Mouse (Mus musculus): ENCODE measurements around the gene Dmxl2. TPM values are rescaled to one million over a fixed set of nuclear protein-coding genes. Genes with fewer than 3 reads are reported as not detected.

The Dmxl2 gene
- polyA plus RNA-seq, 1 experiment from 2014 or later = 53.5 TPM

DNA sequence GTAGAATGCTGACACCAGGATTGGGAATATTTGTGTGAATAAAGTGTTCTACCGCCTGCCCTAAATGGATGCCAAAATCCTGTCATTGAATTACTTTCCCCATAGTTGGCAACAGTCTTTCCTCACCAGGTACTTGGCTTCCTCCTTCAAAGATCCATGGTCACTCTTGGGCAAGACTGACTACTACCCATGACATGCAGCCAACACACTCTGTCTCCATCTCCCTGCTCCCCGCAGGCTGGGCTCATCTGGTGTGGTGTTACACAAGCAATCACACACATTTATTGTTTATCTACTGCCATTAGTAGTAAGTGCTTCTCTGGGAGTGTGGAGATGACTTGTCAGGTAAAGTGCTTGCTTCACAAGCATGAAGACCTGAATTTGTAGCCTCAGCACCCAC, 31.5 kb upstream of the Dmxl2 start:
- Histone ChIP-seq H3K36me3 (no peaks in the 10 kb centered on the region), H3K9me3 (no peaks in the 10 kb centered on the region), H3K27ac (replicated peaks) (peak overlapping the region; percentile 88), H3K4me2 (replicated peaks) (no peak overlapping the region), H3K4me1 (peaks cover 49% of the 10 kb centered on the region), H3K9ac (replicated peaks) (no peak overlapping the region), H3K4me3 (no peak overlapping the region), H3K27me3 (no peaks in the 10 kb centered on the region)
- 60% methylated on average over 2 of the region's 2 CpGs for WGBS
- no peak for ATAC-seq (replicated peaks)

DNA sequence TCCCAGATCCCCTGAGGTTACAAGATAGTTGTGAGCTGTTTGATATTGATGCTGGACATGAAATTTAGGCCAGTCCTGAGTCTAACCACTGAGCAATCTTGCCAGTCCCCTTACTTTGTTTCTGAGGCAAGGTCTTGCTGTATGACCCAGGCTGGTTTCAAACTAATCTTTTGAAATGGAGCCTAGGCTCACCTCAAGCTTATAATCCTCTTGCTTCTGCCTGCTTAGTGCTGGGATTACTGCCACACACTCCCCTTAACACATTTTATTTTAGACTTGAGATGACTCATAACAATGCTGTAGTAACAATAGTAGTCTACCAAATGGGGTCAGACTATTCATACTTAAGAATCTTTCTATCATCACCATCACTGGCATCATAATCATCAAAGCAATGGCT, 30.0 kb upstream of the Dmxl2 start:
- no peaks in the 10 kb centered on the region for H3K9me3 ChIP-seq
- no peak overlapping the region for H3K9ac ChIP-seq (replicated peaks)
- H3K27me3 ChIP-seq = no peaks in the 10 kb centered on the region
- H3K4me3 ChIP-seq = no peak overlapping the region
- H3K36me3 ChIP-seq = no peaks in the 10 kb centered on the region
- no peak overlapping the region for H3K4me2 ChIP-seq (replicated peaks)
- peaks cover 35% of the 10 kb centered on the region for H3K4me1 ChIP-seq
- no peak overlapping the region for H3K27ac ChIP-seq (replicated peaks)
- ATAC-seq (replicated peaks) = no peak

DNA sequence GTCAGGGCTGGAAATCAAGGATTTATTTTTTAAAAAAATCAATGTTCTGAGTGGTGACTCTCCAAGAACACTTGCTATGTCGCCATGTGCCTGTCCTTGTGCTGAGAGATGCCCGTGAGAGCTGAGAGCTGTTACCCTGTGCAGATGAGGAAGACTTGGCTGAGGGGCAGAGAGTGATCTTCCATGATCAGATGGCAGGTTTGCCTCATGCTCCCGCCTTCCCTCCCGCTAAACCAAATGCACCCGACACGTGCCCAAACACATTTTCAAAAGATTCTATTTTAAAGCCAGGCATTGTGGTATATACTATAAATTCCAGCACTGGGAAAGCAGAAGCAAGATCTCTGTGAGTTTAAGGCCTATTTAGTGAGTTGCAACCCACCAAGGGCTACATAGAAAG, 29.4 kb upstream of the Dmxl2 start:
- Histone ChIP-seq H3K9me3 (no peaks in the 10 kb centered on the region), H3K4me2 (replicated peaks) (no peak overlapping the region), H3K36me3 (no peaks in the 10 kb centered on the region), H3K4me3 (no peak overlapping the region), H3K9ac (replicated peaks) (no peak overlapping the region), H3K27ac (replicated peaks) (no peak overlapping the region), H3K4me1 (peaks cover 29% of the 10 kb centered on the region), H3K27me3 (no peaks in the 10 kb centered on the region)
- no peak for ATAC-seq (replicated peaks)
- WGBS = 76% methylated on average over 6 of the region's 6 CpGs

DNA sequence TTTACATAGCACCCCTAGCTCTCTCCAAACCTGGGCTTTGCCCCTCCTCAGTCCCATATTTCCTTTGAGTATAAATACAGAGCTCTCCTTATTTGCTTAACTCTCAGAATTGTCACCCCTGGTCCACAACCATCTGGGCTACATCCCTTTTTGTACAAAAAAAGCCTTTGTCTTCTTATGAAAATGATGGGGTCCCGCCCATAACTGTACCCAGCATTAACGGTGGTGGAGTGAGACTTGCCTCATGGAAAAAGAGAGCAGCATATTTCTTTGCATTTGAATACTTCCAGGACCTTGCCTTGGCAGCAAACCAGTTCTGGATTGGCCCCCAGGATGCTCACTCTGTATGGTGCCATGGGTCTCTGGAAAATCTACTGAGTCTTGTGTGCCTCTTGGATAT, 28.5 kb upstream of the Dmxl2 start:
- H3K4me1 ChIP-seq = peaks cover 28% of the 10 kb centered on the region
- H3K9ac ChIP-seq (replicated peaks) = no peak overlapping the region
- no peak overlapping the region for H3K4me3 ChIP-seq
- no peak overlapping the region for H3K27ac ChIP-seq (replicated peaks)
- 50% methylated on average over 2 of the region's 2 CpGs for WGBS
- H3K4me2 ChIP-seq (replicated peaks) = no peak overlapping the region
- H3K36me3 ChIP-seq = no peaks in the 10 kb centered on the region
- no peaks in the 10 kb centered on the region for H3K27me3 ChIP-seq
- ATAC-seq (replicated peaks) = no peak
- no peaks in the 10 kb centered on the region for H3K9me3 ChIP-seq

DNA sequence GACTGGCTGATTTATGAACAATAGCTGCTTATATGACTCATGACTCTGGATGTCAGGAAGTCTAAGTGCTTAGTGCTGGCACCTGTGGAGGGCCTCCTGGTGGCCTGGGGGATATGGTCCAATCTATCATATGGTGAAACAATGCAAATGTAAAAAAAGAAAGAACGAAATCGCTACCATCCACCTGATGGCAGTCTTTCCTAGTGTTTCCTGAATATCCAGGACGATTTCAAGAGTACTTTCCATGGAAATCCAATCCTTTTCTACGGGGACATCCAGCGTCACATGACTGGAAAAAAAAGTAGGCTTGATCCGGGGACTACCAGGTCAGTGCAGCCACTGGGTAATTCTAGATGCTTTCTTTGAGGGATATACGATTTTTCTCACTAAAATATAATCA, 26.3 kb upstream of the Dmxl2 start:
- no peak for ATAC-seq (replicated peaks)
- Histone ChIP-seq H3K27me3 (no peaks in the 10 kb centered on the region), H3K36me3 (no peaks in the 10 kb centered on the region), H3K27ac (replicated peaks) (no peak overlapping the region), H3K4me2 (replicated peaks) (no peak overlapping the region), H3K4me3 (no peak overlapping the region), H3K9me3 (no peaks in the 10 kb centered on the region), H3K4me1 (peaks cover 12% of the 10 kb centered on the region), H3K9ac (replicated peaks) (no peak overlapping the region)
- 76% methylated on average over 7 of the region's 7 CpGs for WGBS

DNA sequence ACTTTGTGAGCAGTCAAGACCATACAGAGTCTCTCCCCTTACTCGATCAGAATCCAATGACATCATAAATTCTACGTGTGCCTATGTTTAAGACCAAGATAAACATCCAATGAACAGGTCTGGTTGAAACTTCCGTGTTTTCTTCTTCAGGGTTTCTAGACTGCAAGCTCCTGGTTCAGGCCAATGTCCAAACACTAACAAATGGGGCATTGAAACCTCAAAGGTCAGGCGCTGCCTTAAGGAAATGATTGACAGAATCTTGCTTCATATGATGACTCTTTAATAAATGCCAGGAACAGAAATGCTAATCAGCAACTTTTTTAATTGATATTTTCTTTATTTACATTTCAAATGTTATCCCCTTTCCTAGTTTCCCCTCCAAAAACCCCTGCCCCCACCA, 18.9 kb upstream of the Dmxl2 start:
- ATAC-seq (replicated peaks) = no peak
- WGBS = 88% methylated on average over 4 of the region's 4 CpGs
- no peaks in the 10 kb centered on the region for H3K4me1 ChIP-seq
- no peak overlapping the region for H3K9ac ChIP-seq (replicated peaks)
- no peak overlapping the region for H3K27ac ChIP-seq (replicated peaks)
- no peaks in the 10 kb centered on the region for H3K27me3 ChIP-seq
- no peaks in the 10 kb centered on the region for H3K36me3 ChIP-seq
- no peaks in the 10 kb centered on the region for H3K9me3 ChIP-seq
- no peak overlapping the region for H3K4me2 ChIP-seq (replicated peaks)
- H3K4me3 ChIP-seq = no peak overlapping the region

DNA sequence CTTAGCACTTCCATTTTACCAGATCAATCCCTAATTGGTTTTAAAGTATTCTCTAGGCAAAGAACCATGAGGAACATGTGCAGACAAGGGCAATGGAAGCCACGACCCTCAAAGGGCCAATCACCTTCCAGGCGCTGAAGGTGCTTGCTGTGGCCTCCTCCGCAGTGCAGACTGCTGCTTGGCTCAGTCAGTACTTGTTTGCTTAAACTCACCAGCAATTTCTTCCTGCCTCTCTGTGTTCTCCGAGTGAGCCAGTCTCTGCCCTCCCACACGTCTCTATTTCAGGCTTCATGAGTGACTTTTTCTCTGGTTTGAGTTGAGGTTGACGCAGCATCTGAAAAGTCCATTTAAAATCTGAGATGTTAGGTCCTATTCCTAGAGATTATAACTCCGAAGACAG, 17.5 kb upstream of the Dmxl2 start:
- Histone ChIP-seq H3K9me3 (no peaks in the 10 kb centered on the region), H3K4me3 (no peak overlapping the region), H3K27ac (replicated peaks) (no peak overlapping the region), H3K4me2 (replicated peaks) (no peak overlapping the region), H3K4me1 (no peaks in the 10 kb centered on the region), H3K9ac (replicated peaks) (no peak overlapping the region), H3K36me3 (no peaks in the 10 kb centered on the region), H3K27me3 (no peaks in the 10 kb centered on the region)
- no peak for ATAC-seq (replicated peaks)
- WGBS = 70% methylated on average over 7 of the region's 7 CpGs

DNA sequence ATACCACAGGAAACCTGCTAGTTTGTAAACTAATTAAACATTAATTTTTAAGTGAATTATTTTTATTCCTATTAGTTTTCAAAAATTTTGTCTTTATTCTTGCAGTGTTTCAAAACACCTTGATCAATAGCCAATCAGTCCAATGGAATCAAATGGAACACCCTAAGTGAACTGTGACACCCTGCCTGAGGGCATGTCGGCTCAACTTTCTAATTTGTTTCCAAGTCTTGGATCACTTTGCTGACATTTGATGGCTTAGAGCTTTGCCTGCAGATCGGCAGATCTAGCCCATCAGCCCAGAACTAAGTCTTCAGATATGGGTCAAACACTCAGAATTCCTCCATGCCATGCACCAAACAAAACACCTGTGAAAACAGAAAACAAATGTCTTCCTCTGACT, 14.6 kb upstream of the Dmxl2 start:
- no peaks in the 10 kb centered on the region for H3K9me3 ChIP-seq
- H3K27ac ChIP-seq (replicated peaks) = no peak overlapping the region
- no peak for ATAC-seq (replicated peaks)
- no peak overlapping the region for H3K4me3 ChIP-seq
- H3K4me1 ChIP-seq = no peaks in the 10 kb centered on the region
- WGBS = 85% methylated on average over 2 of the region's 2 CpGs
- no peak overlapping the region for H3K4me2 ChIP-seq (replicated peaks)
- H3K36me3 ChIP-seq = no peaks in the 10 kb centered on the region
- H3K9ac ChIP-seq (replicated peaks) = no peak overlapping the region
- no peaks in the 10 kb centered on the region for H3K27me3 ChIP-seq

DNA sequence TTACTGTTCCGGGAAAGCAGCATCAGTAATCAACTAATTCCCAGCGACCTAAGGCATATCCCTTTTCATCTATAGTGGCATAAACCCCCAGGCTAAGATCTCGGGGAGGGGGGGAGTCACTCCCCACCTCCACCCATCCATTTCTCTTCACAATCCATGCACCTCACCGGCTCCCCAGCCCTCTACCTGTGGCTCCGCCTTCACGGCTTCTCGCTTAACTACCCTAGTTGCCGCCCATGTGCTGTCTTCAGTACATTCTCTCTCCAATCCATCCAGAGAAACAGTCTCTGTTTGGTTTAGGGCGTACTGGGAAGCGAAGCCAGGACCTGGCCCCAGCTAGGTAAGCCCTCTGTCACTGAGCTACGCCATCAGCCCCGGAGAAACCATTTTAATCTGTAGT, 1.4 kb upstream of the Dmxl2 start:
- WGBS = 7% methylated on average over 12 of the region's 12 CpGs
- H3K27ac ChIP-seq (replicated peaks) = no peak overlapping the region

DNA sequence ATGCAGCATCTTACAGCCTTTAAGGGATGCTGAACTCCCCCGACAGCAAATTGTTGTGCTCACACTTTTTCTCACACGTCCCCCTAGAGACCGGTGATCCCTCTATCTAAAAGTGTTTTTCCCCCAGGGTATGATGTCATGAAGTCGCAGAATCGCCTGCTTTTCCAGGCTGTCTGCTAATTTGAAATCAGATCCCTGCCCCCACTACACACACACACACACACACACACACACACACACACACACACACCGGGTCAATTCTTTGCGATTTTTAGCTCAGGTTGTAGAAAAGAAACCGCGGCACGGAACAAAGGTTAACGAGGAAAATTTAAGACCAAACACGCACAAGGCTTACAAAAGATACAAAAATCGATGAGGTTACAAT, 677 bp upstream of the Dmxl2 start:
- Histone ChIP-seq H3K9me3 (no peaks in the 10 kb centered on the region), H3K4me3 (peak overlapping the region; percentile 96), H3K36me3 (no peaks in the 10 kb centered on the region), H3K4me1 (peaks cover 23% of the 10 kb centered on the region), H3K27ac (replicated peaks) (peak overlapping the region; percentile 90), H3K9ac (replicated peaks) (peak overlapping the region; percentile 94), H3K4me2 (replicated peaks) (peak overlapping the region; percentile 77), H3K27me3 (no peaks in the 10 kb centered on the region)
- WGBS = 1% methylated on average over 13 of the region's 13 CpGs
- no peak for ATAC-seq (replicated peaks)

More for the DNA sequence above, 1.4 kb upstream of the Dmxl2 start:
- Histone ChIP-seq H3K9ac (replicated peaks) (no peak overlapping the region), H3K4me3 (peak overlapping the region; percentile 96), H3K4me2 (replicated peaks) (peak overlapping the region; percentile 77), H3K4me1 (peaks cover 23% of the 10 kb centered on the region), H3K9me3 (no peaks in the 10 kb centered on the region), H3K27me3 (no peaks in the 10 kb centered on the region), H3K36me3 (no peaks in the 10 kb centered on the region)
- ATAC-seq (replicated peaks) = no peak

DNA sequence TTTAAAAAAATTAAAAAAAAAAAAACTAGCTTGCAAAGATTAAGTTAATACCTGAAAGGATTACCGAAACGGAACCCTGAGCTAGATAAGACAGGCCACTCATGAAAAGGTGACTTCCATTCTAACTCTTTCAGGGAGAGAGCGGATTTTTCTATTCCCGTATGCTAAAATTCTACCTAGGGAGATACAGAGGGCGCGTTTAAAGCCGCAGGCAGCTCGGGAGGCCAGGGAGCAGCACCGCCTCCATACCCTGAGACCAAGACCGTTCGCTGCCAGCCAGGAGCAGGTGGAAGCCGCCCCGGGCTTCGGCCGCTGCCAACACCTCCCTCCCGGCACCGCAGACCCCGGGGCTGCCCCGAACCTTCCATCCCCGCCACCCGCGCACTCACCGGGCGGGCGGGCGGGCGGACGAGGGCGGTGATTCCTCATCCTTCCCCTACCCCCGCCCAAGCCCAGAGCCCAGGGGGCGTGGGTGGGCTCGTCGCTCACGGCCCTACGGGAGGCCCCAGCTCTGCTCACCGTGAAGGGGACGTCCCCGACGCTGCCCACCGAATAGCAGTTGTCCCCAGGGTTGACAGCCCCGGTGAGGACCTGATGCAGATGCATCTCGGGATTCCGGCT, 484 bp downstream of the Dmxl2 start:
- H3K27me3 ChIP-seq = no peaks in the 10 kb centered on the region
- peak; percentile 57 for ATAC-seq (replicated peaks)
- peak overlapping the region; percentile 94 for H3K9ac ChIP-seq (replicated peaks)
- under 1% methylated on average over 43 of the region's 43 CpGs for WGBS
- H3K4me1 ChIP-seq = peaks cover 23% of the 10 kb centered on the region
- H3K4me2 ChIP-seq (replicated peaks) = peak overlapping the region; percentile 77
- no peaks in the 10 kb centered on the region for H3K9me3 ChIP-seq
- peak overlapping the region; percentile 90 for H3K27ac ChIP-seq (replicated peaks)
- H3K4me3 ChIP-seq = peak overlapping the region; percentile 96
- no peaks in the 10 kb centered on the region for H3K36me3 ChIP-seq

DNA sequence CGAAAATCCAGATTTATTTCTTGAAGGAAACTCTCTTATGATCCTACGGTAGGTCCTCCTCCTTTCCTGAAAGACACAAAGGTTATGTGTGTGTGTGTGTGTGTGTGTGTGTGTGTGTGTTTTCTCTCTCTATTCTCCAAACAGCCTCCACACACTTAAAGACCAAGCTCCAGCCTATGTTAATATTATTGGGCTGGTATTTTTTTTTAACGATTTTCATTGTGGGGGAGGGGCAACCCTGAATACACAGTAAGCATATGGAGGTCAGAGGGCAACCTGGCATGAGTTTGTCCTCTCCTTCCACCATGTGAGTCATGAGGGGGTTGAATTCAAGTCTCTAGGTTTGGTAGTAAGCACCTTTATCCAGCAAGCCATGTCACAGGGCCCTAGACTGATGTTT, 1.6 kb downstream of the Dmxl2 start:
- peaks cover 23% of the 10 kb centered on the region for H3K4me1 ChIP-seq
- H3K36me3 ChIP-seq = no peaks in the 10 kb centered on the region
- ATAC-seq (replicated peaks) = no peak
- no peak overlapping the region for H3K27ac ChIP-seq (replicated peaks)
- peak overlapping the region; percentile 77 for H3K4me2 ChIP-seq (replicated peaks)
- no peaks in the 10 kb centered on the region for H3K27me3 ChIP-seq
- peak overlapping the region; percentile 96 for H3K4me3 ChIP-seq
- H3K9me3 ChIP-seq = no peaks in the 10 kb centered on the region
- WGBS = 84% methylated on average over 3 of the region's 3 CpGs
- no peak overlapping the region for H3K9ac ChIP-seq (replicated peaks)

DNA sequence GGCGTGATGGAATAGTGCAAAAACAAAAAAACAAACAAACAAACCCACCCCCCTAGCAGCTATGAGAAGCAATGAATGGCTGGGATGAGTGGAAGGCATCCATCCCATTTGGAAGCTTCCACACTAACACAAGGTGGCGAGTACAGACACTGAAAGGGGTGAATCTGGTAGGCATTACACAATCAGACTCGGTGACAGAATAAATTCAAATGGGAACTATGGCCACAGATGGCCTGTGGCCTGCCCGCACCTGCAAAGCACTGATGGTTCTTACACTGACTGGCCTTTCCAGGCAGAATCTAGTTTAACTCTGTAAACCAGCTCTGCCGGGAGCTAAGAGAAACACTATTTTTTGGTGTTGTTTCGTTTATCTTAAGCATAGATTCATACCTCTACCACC, 2.1 kb downstream of the Dmxl2 start:
- H3K4me3 ChIP-seq = no peak overlapping the region
- no peaks in the 10 kb centered on the region for H3K27me3 ChIP-seq
- H3K27ac ChIP-seq (replicated peaks) = no peak overlapping the region
- no peak overlapping the region for H3K9ac ChIP-seq (replicated peaks)
- no peaks in the 10 kb centered on the region for H3K9me3 ChIP-seq
- peak overlapping the region; percentile 77 for H3K4me2 ChIP-seq (replicated peaks)
- no peak for ATAC-seq (replicated peaks)
- H3K36me3 ChIP-seq = no peaks in the 10 kb centered on the region
- peaks cover 23% of the 10 kb centered on the region for H3K4me1 ChIP-seq
- WGBS = 83% methylated on average over 6 of the region's 6 CpGs
